In genomic region chr10:116761476-116762068, GRCm38 (mm10) we compare ENCODE assay signal across 12 mouse cellular contexts.
A peak's percentile ranks its signal among the peaks of the same experiment; 100 is the strongest.
DNase-seq lines count a peak whose midpoint lies in the region; ATAC-seq and TF ChIP-seq lines count a peak whose summit lies in the region.
"Had no signal": no experiment of that assay in that cellular context is flagged by ENCODE, and none has a peak within 500 bp of the region (broad histone marks: within the 10 kb centered on the region; RNA-seq: fewer than 3 reads in every experiment).

No protein-coding gene starts in this region.

- H3K36me3 ChIP-seq in liver, postnatal 0 days (replicated peaks; ENCODE audit: insufficient read depth, low read length) = no peaks in the 10 kb centered on the region
- no peaks in the 10 kb centered on the region for H3K36me3 ChIP-seq in embryonic facial prominence, embryonic 12.5 days
- H3K36me3 ChIP-seq in limb, embryonic 13.5 days = no peaks in the 10 kb centered on the region
- no peaks in the 10 kb centered on the region for H3K36me3 ChIP-seq in neural tube, embryonic 14.5 days (ENCODE audit: control insufficient read depth, insufficient read depth, low read length)
- H3K36me3 ChIP-seq: neural tube, embryonic 12.5 days had no signal

- no peaks in the 10 kb centered on the region for H3K27me3 ChIP-seq in liver, postnatal 0 days (ENCODE audit: insufficient read depth, low read length)
- no peaks in the 10 kb centered on the region for H3K27me3 ChIP-seq in embryonic facial prominence, embryonic 12.5 days
- no peaks in the 10 kb centered on the region for H3K27me3 ChIP-seq in limb, embryonic 13.5 days
- H3K27me3 ChIP-seq in neural tube, embryonic 14.5 days (ENCODE audit: control insufficient read depth, insufficient read depth, low read length) = no peaks in the 10 kb centered on the region
- H3K27me3 ChIP-seq: neural tube, embryonic 12.5 days had no signal

- no peak for TF ChIP-seq CTCF in liver, postnatal 0 days (IDR thresholded peaks at IDR 0.05; ENCODE audit: low read depth)

- no peak overlapping the region for H3K9ac ChIP-seq in liver, postnatal 0 days (replicated peaks)
- H3K9ac ChIP-seq in embryonic facial prominence, embryonic 12.5 days = no peak overlapping the region
- H3K9ac ChIP-seq in limb, embryonic 13.5 days = no peak overlapping the region
- no peak overlapping the region for H3K9ac ChIP-seq in neural tube, embryonic 14.5 days (replicated peaks; ENCODE audit: low read depth, low read length)
- H3K9ac ChIP-seq: neural tube, embryonic 12.5 days had no signal

- no peak for ATAC-seq in liver, postnatal 0 days
- 0 out of 2 replicates have a peak, but pooled peaks have one; percentile 60 for ATAC-seq in embryonic facial prominence, embryonic 12.5 days (ENCODE audit: insufficient number of reproducible peaks, insufficient read depth, low FRiP score, low TSS enrichment)
- ATAC-seq in limb, embryonic 13.5 days (ENCODE audit: low FRiP score, low read depth) = no peak
- 0 out of 2 replicates have a peak, but pooled peaks have one; percentile 31 for ATAC-seq in neural tube, embryonic 14.5 days (ENCODE audit: low read depth)
- ATAC-seq: intestine, embryonic 16.5 days had no signal

- H3K4me2 ChIP-seq in liver, postnatal 0 days (ENCODE audit: low read depth, low read length) = no peak overlapping the region
- 0 out of 2 replicates have a peak overlapping the region, but pooled peaks have one; percentile 22 for H3K4me2 ChIP-seq in embryonic facial prominence, embryonic 12.5 days (replicated peaks)
- peak overlapping the region; percentile 47 for H3K4me2 ChIP-seq in limb, embryonic 13.5 days (replicated peaks)
- no peak overlapping the region for H3K4me2 ChIP-seq in neural tube, embryonic 14.5 days (ENCODE audit: low read depth, low read length)
- H3K4me2 ChIP-seq: neural tube, embryonic 12.5 days had no signal

- intact Hi-C loops in gastrocnemius, postnatal 14 days (cut with DNase I; ENCODE audit: low total_unique reads) = no loop called here

- no peak for TF ChIP-seq EP300 in liver, postnatal 0 days (IDR thresholded peaks at IDR 0.05; ENCODE audit: low read depth)

- peak; percentile 4 for DNase-seq in liver
- no peak for DNase-seq in liver, postnatal 0 days
- no peak for DNase-seq in gastrocnemius, postnatal 14 days
- DNase-seq in adrenal gland, postnatal 14 days = no peak
- DNase-seq: cerebellum, postnatal 10 days; lung, adult 2 months; thymus, adult 18-20 months had no signal

- H3K9me3 ChIP-seq in liver, postnatal 0 days (ENCODE audit: low read length) = no peaks in the 10 kb centered on the region
- H3K9me3 ChIP-seq in embryonic facial prominence, embryonic 12.5 days = no peaks in the 10 kb centered on the region
- H3K9me3 ChIP-seq in limb, embryonic 13.5 days = 0 out of 2 replicates have a peak, but pooled peaks cover 5% of the 10 kb centered on the region
- no peaks in the 10 kb centered on the region for H3K9me3 ChIP-seq in neural tube, embryonic 14.5 days (ENCODE audit: control insufficient read depth, low read length)
- H3K9me3 ChIP-seq: neural tube, embryonic 12.5 days had no signal

- no peaks in the 10 kb centered on the region for H3K4me1 ChIP-seq in liver, postnatal 0 days (ENCODE audit: insufficient read depth)
- H3K4me1 ChIP-seq in embryonic facial prominence, embryonic 12.5 days = peaks cover 22% of the 10 kb centered on the region
- H3K4me1 ChIP-seq in limb, embryonic 13.5 days = peaks cover 17% of the 10 kb centered on the region
- peaks cover 2% of the 10 kb centered on the region; the same call in 1 of the 2 replicates for H3K4me1 ChIP-seq in neural tube, embryonic 14.5 days (ENCODE audit: control insufficient read depth, insufficient read depth, low read length)

- H3K27ac ChIP-seq in liver, postnatal 0 days (ENCODE audit: low read depth) = no peak overlapping the region
- H3K27ac ChIP-seq in embryonic facial prominence, embryonic 12.5 days = peak overlapping the region; percentile 37; the same call in 1 of the 2 replicates
- H3K27ac ChIP-seq in limb, embryonic 13.5 days = no peak overlapping the region
- peak overlapping the region; percentile 39; the same call in 1 of the 2 replicates for H3K27ac ChIP-seq in neural tube, embryonic 14.5 days (ENCODE audit: low read depth, low read length)
- H3K27ac ChIP-seq: neural tube, embryonic 12.5 days had no signal

- WGBS in liver, postnatal 0 days (ENCODE audit: insufficient replicate concordance) = 59% methylated on average over 4 of the region's 4 CpGs
- 41% methylated on average over 4 of the region's 4 CpGs for WGBS in embryonic facial prominence, embryonic 12.5 days
- 46% methylated on average over 4 of the region's 4 CpGs for WGBS in limb, embryonic 13.5 days
- whole genome bisulfite sequencing in neural tube, embryonic 14.5 days = 61% methylated on average over 4 of the region's 4 CpGs

- H3K4me3 ChIP-seq in liver, postnatal 0 days (ENCODE audit: low read depth, low read length) = no peak overlapping the region
- H3K4me3 ChIP-seq in embryonic facial prominence, embryonic 12.5 days = no peak overlapping the region
- no peak overlapping the region for H3K4me3 ChIP-seq in limb, embryonic 13.5 days
- no peak overlapping the region for H3K4me3 ChIP-seq in neural tube, embryonic 14.5 days (ENCODE audit: low read depth, low read length)
- H3K4me3 ChIP-seq: neural tube, embryonic 12.5 days had no signal

Comparison
In these comparisons a context has a peak if more than half of its experiments do, and no peak if none do; other contexts are left out.
1. ATAC-seq: peak in embryonic facial prominence, embryonic 12.5 days (single experiment) and neural tube, embryonic 14.5 days (single experiment); none in liver, postnatal 0 days (single experiment) and limb, embryonic 13.5 days (single experiment).
2. H3K27ac ChIP-seq: peak in embryonic facial prominence, embryonic 12.5 days (single experiment) and neural tube, embryonic 14.5 days (single experiment); none in liver, postnatal 0 days (single experiment) and limb, embryonic 13.5 days (single experiment).
3. H3K4me2 ChIP-seq: peak in embryonic facial prominence, embryonic 12.5 days (single experiment) and limb, embryonic 13.5 days (single experiment); none in liver, postnatal 0 days (single experiment) and neural tube, embryonic 14.5 days (single experiment).